Mouse (Mus musculus): ENCODE data around the gene Faim2. TPM values are rescaled to one million over a fixed set of nuclear protein-coding genes. Genes with fewer than 3 reads are reported as not detected.

Faim2 gene
- total RNA-seq (2014; rRNA removed) = under 0.01 and 0.07 TPM in 2 replicates
- not detected in 2 replicates for polyA plus RNA-seq (2012; rRNA removed)

- DNase-seq (ENCODE audit: extremely low read depth, low read depth, low spot score) = no peak
- WGBS = 37% methylated on average over 27 of the region's 27 CpGs
- H3K27me3 ChIP-seq (ENCODE audit: control insufficient read depth, insufficient read depth, low read length) = no peaks in the 10 kb centered on the region
Observed at GRCm38 (mm10) chr15:99527629-99528353, at the start of gene Faim2. Gene Faim2, minus strand, starts transcription at chr15:99528165.

DNA sequence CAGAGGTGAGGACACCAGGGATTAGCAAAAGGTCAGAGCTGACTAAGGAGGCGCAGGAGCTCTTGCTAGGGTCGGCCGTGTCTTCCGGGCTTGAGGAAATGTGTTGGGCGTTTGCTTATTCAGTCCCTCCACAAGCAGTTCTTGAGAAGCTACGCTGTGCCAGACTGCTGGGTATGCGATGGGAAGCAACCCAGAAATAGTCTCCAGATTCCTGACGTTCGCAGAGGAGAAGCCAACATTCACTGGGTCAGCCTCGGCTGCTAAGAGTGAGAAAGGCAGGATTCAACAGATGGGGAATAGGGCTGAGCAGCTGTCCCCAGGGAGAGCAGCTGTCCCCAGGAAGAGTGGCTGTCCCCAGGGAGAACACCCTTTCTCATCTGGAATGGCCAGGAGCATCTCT lies 41.2 kb upstream of the Faim2 start:
- DNase-seq (ENCODE audit: extremely low read depth, low read depth, low spot score) = no peak
- H3K4me1 ChIP-seq (ENCODE audit: control insufficient read depth, insufficient read depth, low read length) = no peaks in the 10 kb centered on the region
- H3K27ac ChIP-seq (replicated peaks; ENCODE audit: insufficient read depth, low read depth, low read length) = no peak overlapping the region
- 82% methylated on average over 10 of the region's 10 CpGs for WGBS
- TF ChIP-seq CTCF (IDR thresholded peaks at IDR 0.05; ENCODE audit: low read depth, low read length) (no peak), POLR2A (IDR thresholded peaks at IDR 0.05; ENCODE audit: extremely low read depth, insufficient read depth, low read length) (no peak)
- H3K4me3 ChIP-seq (ENCODE audit: insufficient read depth, low read depth, low read length) = no peak overlapping the region
- H3K36me3 ChIP-seq (ENCODE audit: control insufficient read depth, insufficient read depth, low read length) = no peaks in the 10 kb centered on the region
- H3K27me3 ChIP-seq (ENCODE audit: control insufficient read depth, insufficient read depth, low read length) = no peaks in the 10 kb centered on the region
- no peak overlapping the region for H3K9ac ChIP-seq (ENCODE audit: low read depth, low read length)
- no peaks in the 10 kb centered on the region for H3K79me2 ChIP-seq (ENCODE audit: control insufficient read depth, insufficient read depth, low read length)

More at GRCm38 (mm10) chr15:99527629-99528353, at the start of gene Faim2:
- Histone ChIP-seq H3K36me3 (ENCODE audit: control insufficient read depth, insufficient read depth, low read length) (no peaks in the 10 kb centered on the region), H3K79me2 (ENCODE audit: control insufficient read depth, insufficient read depth, low read length) (no peaks in the 10 kb centered on the region), H3K27ac (replicated peaks; ENCODE audit: insufficient read depth, low read depth, low read length) (no peak within 1 kb of the TSS), H3K4me3 (ENCODE audit: insufficient read depth, low read depth, low read length) (no peak within 1 kb of the TSS), H3K4me1 (ENCODE audit: control insufficient read depth, insufficient read depth, low read length) (no peaks in the 10 kb centered on the region), H3K9ac (ENCODE audit: low read depth, low read length) (no peak within 1 kb of the TSS)
- TF ChIP-seq CTCF (IDR thresholded peaks at IDR 0.05; ENCODE audit: low read depth, low read length) (no peak), POLR2A (IDR thresholded peaks at IDR 0.05; ENCODE audit: extremely low read depth, insufficient read depth, low read length) (no peak)

DNA sequence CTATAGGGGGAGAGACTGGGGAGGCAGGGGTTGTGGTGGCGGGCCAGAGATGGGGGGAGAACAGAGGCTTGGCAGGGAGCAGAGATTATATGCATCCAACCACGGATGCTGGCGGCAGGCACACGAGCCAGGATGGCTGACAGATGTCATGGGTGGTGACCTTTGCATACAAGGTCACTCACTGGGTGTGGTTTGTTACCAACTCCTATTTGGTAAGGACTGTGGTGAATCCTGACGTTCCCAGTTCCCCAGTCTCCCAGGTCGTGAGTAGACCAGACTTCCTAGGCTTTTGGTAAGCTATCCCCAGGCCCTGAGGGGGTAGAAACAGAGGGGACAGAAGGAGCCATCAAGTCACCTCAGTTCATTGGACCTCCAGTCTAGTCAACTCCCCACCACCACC lies 40.7 kb upstream of the Faim2 start:
- Histone ChIP-seq H3K27me3 (ENCODE audit: control insufficient read depth, insufficient read depth, low read length) (no peaks in the 10 kb centered on the region), H3K27ac (replicated peaks; ENCODE audit: insufficient read depth, low read depth, low read length) (no peak overlapping the region), H3K79me2 (ENCODE audit: control insufficient read depth, insufficient read depth, low read length) (no peaks in the 10 kb centered on the region), H3K4me1 (ENCODE audit: control insufficient read depth, insufficient read depth, low read length) (no peaks in the 10 kb centered on the region), H3K36me3 (ENCODE audit: control insufficient read depth, insufficient read depth, low read length) (no peaks in the 10 kb centered on the region), H3K9ac (ENCODE audit: low read depth, low read length) (no peak overlapping the region), H3K4me3 (ENCODE audit: insufficient read depth, low read depth, low read length) (no peak overlapping the region)
- no peak for TF ChIP-seq POLR2A (IDR thresholded peaks at IDR 0.05; ENCODE audit: extremely low read depth, insufficient read depth, low read length)
- TF ChIP-seq CTCF (IDR thresholded peaks at IDR 0.05; ENCODE audit: low read depth, low read length) = no peak
- WGBS = 68% methylated on average over 6 of the region's 6 CpGs
- DNase-seq (ENCODE audit: extremely low read depth, low read depth, low spot score) = no peak

DNA sequence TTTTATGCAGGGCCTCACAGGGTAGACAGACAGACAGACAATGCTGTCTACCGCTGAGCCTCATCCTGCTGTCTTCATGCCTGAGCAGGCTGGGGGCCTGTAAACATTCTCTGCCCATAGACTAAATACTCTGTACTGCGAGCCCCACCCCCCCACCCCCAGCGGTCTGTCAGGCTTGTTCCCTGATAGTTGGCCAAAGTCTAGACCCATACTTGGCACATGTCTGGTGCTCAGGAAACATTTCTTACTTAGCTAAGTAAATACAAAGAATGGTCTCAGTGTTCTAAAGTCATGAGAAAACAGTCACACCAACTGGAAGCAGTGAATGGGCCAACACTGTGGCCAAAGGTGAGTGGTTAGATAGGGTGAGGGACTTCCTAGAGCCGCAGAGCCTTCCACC lies 39.4 kb upstream of the Faim2 start:
- no peak overlapping the region for H3K27ac ChIP-seq (replicated peaks; ENCODE audit: insufficient read depth, low read depth, low read length)
- no peak for TF ChIP-seq CTCF (IDR thresholded peaks at IDR 0.05; ENCODE audit: low read depth, low read length)
- TF ChIP-seq POLR2A (IDR thresholded peaks at IDR 0.05; ENCODE audit: extremely low read depth, insufficient read depth, low read length) = no peak
- H3K79me2 ChIP-seq (ENCODE audit: control insufficient read depth, insufficient read depth, low read length) = no peaks in the 10 kb centered on the region
- no peaks in the 10 kb centered on the region for H3K27me3 ChIP-seq (ENCODE audit: control insufficient read depth, insufficient read depth, low read length)
- H3K36me3 ChIP-seq (ENCODE audit: control insufficient read depth, insufficient read depth, low read length) = no peaks in the 10 kb centered on the region
- no peaks in the 10 kb centered on the region for H3K4me1 ChIP-seq (ENCODE audit: control insufficient read depth, insufficient read depth, low read length)
- H3K4me3 ChIP-seq (ENCODE audit: insufficient read depth, low read depth, low read length) = no peak overlapping the region
- peak; percentile 16 for DNase-seq (ENCODE audit: extremely low read depth, low read depth, low spot score)
- WGBS = 36% methylated on average over 4 of the region's 4 CpGs
- H3K9ac ChIP-seq (ENCODE audit: low read depth, low read length) = no peak overlapping the region

DNA sequence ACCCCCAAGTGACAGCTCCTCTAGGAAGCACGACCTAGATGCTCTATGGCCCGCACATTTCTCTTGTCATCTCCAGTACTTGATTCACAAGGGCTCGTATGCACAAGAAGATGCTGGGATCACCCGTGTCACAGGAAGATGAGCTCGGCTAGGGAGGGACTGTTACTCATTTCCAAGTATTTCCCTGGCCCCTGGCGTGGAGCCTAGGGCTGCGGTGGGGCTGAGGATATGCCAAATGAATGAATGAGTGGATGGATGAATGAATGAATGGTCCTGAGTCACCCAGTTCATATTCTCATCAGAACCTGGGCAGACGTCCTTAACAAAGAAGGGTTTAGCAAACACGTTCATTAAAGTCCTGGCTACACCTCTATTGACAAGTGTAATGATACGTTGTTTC lies 32.3 kb upstream of the Faim2 start:
- Histone ChIP-seq H3K36me3 (ENCODE audit: control insufficient read depth, insufficient read depth, low read length) (no peaks in the 10 kb centered on the region), H3K27ac (replicated peaks; ENCODE audit: insufficient read depth, low read depth, low read length) (no peak overlapping the region), H3K79me2 (ENCODE audit: control insufficient read depth, insufficient read depth, low read length) (no peaks in the 10 kb centered on the region), H3K4me3 (ENCODE audit: insufficient read depth, low read depth, low read length) (no peak overlapping the region), H3K27me3 (ENCODE audit: control insufficient read depth, insufficient read depth, low read length) (no peaks in the 10 kb centered on the region), H3K4me1 (ENCODE audit: control insufficient read depth, insufficient read depth, low read length) (no peaks in the 10 kb centered on the region), H3K9ac (ENCODE audit: low read depth, low read length) (no peak overlapping the region)
- 66% methylated on average over 10 of the region's 10 CpGs for WGBS
- DNase-seq (ENCODE audit: extremely low read depth, low read depth, low spot score) = no peak
- TF ChIP-seq CTCF (IDR thresholded peaks at IDR 0.05; ENCODE audit: low read depth, low read length) (no peak), POLR2A (IDR thresholded peaks at IDR 0.05; ENCODE audit: extremely low read depth, insufficient read depth, low read length) (no peak)

DNA sequence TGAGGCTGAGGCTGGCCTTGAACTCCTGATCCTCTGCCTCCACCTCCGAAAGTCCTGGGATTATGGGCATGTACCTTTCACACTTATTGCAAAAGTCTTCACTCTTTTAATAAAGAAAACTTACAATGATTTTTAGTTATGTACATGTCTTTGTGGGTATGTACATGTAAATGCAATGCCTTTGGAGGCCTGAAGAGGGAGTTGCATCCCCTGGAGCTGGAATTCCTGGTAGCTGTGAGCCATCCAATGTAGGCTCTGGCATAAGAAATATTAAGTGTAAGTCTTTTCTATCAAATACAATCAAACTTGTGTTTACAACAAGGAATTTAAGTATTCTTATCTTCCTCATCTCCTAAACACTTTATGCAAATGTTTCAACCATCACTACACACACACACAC lies 31.0 kb upstream of the Faim2 start:
- no peak for TF ChIP-seq CTCF (IDR thresholded peaks at IDR 0.05; ENCODE audit: low read depth, low read length)
- TF ChIP-seq POLR2A (IDR thresholded peaks at IDR 0.05; ENCODE audit: extremely low read depth, insufficient read depth, low read length) = no peak
- no peak for DNase-seq (ENCODE audit: extremely low read depth, low read depth, low spot score)
- Histone ChIP-seq H3K27me3 (ENCODE audit: control insufficient read depth, insufficient read depth, low read length) (no peaks in the 10 kb centered on the region), H3K27ac (replicated peaks; ENCODE audit: insufficient read depth, low read depth, low read length) (no peak overlapping the region), H3K4me1 (ENCODE audit: control insufficient read depth, insufficient read depth, low read length) (no peaks in the 10 kb centered on the region), H3K79me2 (ENCODE audit: control insufficient read depth, insufficient read depth, low read length) (no peaks in the 10 kb centered on the region), H3K36me3 (ENCODE audit: control insufficient read depth, insufficient read depth, low read length) (no peaks in the 10 kb centered on the region), H3K9ac (ENCODE audit: low read depth, low read length) (no peak overlapping the region), H3K4me3 (ENCODE audit: insufficient read depth, low read depth, low read length) (no peak overlapping the region)
- WGBS = 77% methylated on average over 1 of the region's 1 CpGs
